Mouse (Mus musculus) layer of hippocampus, adult 18-20 months (tissue): ENCODE measurements around the gene Mlkl. TPM values are rescaled to one million over a fixed set of nuclear protein-coding genes. Genes with fewer than 3 reads are reported as not detected.

Experiments
- DNase-seq, 2 experiments: peaks; one replicate each; pipeline ENCODE4 v3.0.0; 2022; ENCODE audit warnings: low spot score in 2 of 2
- long read RNA-seq: library from polyadenylated mRNA; stranded (forward); transcript quantifications from one replicate; pipeline ENCODE4 v2.0.0, GENCODE M21; 2021
- total RNA-seq, 2 experiments: library from RNA; stranded (reverse); gene quantifications; 2 replicates each; pipeline ENCODE4 v1.2.3; 2021

Mlkl gene
- under 1 TPM; 0.20 TPM for total RNA-seq
- long read RNA-seq, partial matches to known transcripts, result 0 of 2 reads
- long read RNA-seq, other reads (novel, unspliced or antisense), result 1 of 2 reads

DNA sequence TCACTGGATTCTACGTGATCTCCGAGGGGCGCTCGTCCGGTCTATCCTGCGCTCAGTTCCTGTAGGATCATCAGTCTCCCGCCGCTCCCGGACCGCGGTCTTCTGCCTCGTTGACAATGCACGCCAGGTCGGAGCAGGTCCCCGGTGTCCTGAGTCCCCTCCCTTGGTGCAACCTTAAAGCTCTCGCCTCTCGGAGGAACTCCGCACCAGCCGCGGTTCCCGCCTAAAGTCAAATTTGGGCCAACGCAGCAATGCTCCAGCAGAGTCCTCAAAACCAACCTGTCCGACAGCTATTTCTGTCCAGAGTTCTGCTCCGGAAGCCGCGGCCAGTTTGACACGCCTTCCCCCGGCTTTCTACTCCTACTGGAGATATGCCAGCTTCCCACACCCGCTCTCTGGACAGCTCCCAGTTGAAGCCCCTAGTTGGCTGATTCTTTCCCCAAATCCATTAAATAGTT, at the start of gene Mlkl:
Mlkl (minus strand) TSS at position 288 of the 458 bp plus-strand sequence.
- DNase-seq, result no peak

DNA sequence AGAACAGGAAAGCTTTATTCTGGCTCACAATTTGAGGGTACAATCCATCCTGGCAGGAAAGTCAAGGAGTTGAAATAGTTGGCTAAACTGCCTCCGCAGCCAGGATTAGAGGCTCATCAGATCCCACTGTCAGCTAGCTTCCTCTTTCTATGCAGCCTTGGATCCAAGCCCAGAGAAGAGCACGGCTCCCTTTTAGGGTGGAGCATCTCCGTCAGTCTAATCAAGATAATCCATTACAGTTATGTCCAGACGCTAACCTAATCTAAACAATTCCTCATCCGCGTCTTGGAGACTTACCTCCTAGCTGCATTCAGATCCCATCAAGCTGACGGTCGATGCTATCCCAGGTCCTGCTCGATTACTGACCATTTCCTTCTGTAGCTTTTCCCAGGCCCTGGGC, 47.9 kb upstream of the Mlkl start:
- no peak for DNase-seq

DNA sequence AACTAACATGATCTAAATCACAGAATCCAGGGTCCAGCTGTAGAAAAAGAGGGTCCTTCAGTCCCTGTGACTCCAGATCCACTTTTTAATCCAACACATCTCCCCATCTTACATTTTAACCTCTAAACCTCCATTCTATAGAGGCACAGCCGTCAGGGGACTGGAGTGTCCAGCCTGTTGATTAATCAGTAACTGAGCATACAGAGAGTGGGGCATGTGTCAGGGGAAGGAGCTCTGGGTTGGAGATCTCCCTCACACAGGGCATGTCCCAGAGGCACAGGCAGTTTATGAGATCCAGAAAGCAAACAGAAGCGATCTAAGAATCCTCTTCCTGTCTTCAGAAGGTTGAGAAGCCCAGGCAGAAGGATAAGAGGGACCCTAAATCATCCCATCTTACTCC, 46.7 kb upstream of the Mlkl start:
- DNase-seq, result no peak

DNA sequence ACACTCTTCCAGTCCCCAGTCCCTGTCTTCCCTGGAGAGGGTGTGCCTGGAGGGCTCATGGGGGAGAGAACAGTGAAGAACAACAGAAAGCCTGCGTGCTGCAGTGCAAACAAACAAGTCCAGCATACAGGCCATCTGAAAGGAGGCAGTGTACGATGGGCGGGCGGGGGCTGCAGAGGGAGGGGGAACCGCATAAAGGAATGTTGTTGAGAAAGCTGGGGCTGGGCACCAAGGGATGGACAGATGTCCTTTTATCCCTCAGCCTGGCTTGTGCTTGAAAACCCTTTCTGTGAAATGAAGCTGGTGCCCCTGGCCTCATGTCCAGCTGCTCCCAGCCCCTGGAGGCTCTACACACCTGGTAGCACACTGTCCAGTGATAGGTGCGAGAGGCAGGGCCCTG, 37.2 kb upstream of the Mlkl start:
- peak in 1 of 2 experiments; percentile 39 for DNase-seq

DNA sequence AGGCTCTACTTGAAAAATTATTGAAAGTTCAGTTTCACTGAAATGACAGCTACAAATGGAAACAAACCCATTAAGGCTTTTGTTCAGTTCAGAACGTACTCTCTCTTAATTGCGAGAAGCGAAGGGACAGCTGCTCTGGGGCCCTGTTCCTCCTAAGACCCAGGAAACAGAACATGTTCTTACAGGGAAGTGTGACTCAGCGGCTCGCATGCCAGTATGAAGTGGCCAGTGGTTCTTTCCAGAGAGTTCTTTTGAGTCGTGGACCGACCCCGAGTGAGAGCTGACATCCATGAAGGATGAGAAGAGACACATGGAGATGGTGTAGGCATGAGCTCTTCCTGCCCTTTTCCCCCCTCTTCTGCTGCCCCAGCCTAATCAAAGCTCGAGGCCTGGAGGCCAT, 31.7 kb upstream of the Mlkl start:
- DNase-seq, result no peak

DNA sequence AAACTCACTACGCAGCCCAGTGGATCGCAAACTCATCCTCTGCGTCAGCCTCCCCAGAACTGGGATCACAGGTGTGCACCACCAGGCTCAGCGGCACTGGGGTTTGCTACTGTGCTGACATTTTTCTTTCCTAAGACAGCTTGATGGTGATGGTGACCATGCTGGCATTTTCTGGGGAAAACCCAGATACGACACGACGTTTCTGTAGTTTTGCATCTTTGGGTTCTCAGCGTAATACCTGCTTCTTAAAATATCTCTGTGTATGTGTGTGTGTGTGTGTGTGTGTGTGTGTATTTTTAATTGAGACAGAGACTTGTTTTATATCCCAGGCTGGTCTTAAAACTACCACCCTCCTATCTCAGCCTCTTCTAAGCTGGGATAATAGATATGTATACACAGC, 29.4 kb upstream of the Mlkl start:
- no peak for DNase-seq

DNA sequence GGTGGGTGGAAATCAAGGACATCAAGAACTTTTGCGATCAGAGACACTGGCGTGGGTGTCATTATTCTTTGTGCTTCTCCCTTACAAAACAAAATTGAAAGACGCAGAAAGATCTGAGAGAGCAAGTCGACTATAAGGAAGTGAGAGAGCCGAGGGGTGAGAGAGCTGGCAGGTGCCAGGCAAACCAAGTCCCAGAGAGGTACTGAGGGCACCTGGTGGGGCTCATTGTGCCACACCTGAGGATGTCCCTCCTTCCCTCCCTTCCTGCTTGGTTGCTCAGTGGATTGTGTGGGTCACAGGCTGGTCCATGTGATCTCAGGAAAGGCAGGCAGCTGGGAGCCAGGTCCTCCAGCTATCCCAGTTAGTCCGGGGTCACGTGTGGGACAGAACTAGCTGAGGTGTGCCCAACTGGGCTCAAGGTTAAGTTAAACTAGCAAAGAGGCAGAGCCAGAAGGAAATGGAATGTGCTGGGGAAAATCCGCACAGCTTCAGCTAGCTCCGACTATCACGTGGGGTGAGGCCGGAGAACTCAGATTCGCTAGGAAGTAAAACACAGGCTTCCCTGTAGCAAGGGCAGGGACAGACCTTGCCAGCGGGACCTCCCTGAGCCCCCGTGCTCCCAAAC, 28.7 kb upstream of the Mlkl start:
- peak in 1 of 2 experiments; percentile 11 for DNase-seq

DNA sequence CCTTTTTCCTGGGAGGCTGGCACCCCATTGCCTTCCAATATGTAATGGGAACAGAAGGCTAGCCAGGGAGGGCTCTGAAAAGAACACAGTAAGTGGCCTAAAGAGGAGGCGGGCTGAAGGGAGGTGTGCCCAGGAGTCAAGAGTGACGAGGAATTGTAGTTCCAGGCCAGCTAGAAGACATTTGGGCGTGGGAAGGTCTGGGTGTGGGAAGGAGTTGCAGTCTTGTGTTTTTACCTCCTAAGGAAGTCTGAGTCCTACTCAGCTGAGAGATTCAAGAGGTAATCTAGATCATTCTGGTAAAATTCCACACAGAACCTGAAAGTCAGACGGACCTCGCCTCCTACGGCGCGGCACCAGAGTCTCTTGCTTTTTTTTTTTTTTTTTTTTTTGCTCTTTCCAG, 25.5 kb upstream of the Mlkl start:
- DNase-seq, result no peak

DNA sequence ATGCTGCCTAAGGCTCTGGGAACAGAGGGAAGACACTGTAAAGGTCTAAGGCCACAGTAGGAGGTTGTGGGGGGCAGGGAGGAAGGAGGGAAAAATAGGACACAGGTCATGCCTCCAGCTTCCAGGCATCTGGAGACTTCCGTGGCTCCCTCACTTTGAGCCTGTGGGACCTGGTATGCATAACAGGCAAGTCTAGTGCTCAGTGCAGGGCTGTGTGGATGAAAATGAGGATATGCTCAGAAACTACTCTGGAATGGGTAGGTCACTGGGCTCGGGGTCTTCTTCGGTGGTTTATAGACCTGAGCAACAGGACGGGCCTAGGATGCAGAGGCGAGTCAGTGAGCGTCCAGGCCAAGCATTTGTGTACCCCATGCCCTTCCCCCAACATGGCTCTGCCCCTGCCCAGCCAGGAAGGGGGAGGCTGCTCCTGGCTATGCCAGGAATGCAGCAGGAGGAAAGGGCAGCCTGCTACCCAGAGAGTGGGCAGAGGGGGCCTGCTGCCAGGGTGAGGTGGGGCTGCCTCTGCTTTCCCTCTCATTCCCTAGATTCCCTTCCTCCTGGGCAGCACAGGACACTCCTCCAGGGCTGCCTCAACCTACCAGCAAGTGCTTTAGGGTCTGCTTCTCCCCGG, 22.7 kb upstream of the Mlkl start:
- no peak for DNase-seq

DNA sequence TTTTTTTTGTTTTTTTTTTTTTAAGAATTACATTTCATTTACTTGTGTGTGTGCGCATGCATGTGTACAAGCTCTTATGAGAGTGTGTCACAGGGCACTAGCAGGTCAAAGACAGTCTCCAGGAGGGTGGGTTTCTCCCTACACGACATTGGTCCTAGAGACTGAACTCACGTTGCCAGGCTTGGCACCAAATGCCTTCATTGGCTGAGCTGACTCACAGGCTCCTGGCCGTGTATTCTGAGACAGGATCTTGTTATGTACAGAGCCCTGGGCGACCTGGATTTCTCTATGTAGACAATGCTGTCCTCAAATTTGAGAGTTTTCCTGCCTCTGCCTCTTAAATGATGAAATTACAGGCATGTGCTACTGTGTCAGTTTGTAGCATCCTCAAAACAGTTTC, 22.0 kb upstream of the Mlkl start:
- no peak for DNase-seq

DNA sequence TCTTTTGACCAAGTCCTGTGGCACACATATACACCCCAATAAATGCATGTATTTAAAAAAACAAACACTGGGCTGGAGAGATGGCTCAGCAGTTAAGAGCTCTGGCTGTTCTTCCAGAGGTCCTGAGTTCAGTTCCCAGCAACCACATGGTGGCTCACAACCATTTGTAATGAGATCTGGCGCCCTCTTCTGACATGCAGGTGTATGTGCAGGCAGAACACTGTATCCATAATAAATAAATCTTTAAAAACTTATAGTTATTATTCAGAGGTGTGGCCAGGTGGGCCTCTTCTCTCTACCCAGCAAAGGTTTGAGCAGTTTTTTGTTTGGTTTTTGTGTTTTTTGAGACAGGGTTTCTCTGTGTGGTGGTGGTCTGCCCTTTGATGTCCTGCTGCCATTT, 20.9 kb upstream of the Mlkl start:
- no peak for DNase-seq

- no peak for DNase-seq
Observed at GRCm38 (mm10) chr8:111357433-111357832, 19.5 kb upstream of the Mlkl start.

DNA sequence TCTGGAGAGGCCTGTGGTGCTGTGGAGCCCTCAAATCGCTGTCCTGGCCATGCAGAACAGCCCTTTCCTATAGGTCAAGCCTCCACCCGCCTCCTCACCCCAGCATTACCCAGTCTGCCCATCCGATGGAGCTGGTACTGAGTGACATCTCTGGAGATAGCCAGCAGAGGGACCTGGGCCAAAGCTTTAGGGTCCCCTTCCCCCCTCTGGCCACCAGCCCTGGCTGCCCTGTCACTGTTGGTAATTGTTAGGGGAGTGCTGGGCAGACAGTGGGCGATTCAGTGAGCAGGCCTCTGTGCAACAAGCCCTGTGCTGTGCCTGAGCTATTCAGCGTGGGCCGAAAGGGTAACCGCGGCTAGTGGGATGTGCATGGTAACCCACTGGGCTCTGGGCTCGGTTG, 15.5 kb upstream of the Mlkl start:
- peak; percentile 40 to 71 for DNase-seq

GRCm38 (mm10) chr8:111352289-111352688, 14.3 kb upstream of the Mlkl start:
- no peak for DNase-seq

- no peak for DNase-seq
Observed at GRCm38 (mm10) chr8:111350577-111350976, 12.6 kb upstream of the Mlkl start.

- DNase-seq, result peak; percentile 39 to 87
Observed at GRCm38 (mm10) chr8:111343225-111343624, 5.2 kb upstream of the Mlkl start.

DNA sequence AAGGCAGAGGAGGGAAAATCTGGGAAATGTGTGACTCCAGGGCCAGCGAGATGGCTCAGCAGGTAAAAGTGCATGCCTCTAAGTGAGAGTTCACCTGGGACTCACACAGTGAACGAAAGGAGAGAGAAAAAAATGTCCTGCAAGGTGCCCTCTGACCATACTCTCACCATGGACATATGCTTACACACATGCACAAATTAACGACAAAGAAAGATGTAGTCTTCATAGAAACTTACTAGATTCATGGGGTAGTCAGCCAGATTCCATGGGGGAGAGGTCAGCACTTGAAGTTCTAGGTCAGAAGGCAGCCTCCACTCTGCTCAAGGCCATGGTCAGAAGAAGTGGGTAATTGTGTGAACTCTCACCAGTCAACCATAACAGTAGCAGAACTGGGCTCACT, 2.2 kb upstream of the Mlkl start:
- no peak for DNase-seq

- DNase-seq, result no peak
Observed at GRCm38 (mm10) chr8:111338370-111339208, 612 bp upstream of the Mlkl start.

DNA sequence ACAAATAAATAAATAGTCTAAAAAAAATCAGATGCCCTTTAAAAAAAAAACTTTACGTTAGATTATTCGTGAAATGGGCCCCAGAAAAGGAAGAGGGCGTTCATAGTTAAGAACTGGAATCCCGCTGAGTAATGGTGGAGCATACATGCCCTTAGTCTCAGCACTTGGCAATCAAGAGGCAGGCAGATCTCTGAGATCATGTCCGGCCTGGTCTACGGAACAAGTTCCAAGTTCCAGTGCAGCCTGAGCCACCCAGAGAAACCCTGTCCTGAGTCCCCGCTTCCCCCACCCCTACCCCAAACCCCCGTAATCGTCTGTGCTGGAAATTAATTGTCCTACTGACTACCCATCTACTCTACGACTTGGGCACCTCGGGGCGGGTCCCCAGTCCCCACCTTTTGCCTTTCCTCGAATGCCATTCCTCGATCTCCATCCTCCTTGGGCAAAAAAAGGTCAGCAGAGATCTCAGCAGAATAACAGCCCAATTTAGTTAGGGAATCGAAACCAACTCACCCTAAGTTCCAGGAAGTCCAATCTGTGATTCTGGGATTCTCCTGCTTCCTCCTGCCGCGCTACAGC, 577 bp downstream of the Mlkl start:
- no peak for DNase-seq

DNA sequence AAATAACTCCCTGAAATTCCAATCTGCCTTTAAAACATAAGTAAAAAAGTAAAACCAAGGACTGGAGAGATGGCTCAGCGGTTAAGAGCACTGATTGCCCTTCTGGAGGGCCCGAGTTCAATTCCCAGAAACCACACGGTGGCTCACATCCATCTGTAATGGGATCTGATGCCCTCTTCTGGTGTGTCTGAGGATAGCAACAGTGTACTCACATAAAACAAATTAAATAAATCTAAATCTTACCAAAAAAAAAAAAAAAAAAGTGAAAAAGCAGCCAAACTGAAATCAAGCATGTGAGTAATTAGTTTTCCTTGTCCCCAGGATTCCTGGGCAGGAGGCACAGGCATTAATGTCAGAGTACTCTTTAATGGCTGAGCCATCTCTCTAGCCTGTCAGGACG, 1.3 kb downstream of the Mlkl start:
- DNase-seq, result no peak

DNA sequence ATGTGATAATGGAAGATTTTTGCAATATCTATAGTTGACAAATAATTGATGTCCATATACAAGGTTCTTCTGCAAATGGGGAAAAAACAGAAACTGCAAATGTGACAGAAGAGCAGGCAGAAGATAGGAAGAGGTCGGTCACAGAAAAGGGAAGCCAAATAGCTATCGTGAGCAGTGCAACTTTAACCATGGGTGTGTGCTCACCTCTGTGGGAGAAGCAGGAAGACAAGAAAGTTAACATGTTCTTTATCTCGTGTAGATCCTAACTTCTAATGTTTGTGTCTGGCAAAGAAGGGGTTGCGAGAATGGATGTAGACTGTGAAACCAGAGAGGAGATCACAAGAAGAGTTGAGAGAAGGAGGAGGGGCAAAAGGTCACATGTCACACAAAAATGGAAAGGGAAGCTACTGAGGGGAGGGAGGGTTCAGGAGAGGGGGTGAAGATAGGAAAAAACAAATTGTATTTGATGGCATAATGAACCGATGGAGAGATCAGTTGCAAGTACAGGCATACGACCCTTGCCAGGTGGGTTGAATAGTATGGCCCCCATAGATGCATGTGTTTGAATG, 12.7 kb downstream of the Mlkl start:
- DNase-seq, result no peak
